Mouse (Mus musculus) spleen, adult 18-20 months (tissue): ENCODE results near the gene Cfd.
A peak's percentile ranks its signal among the peaks of the same experiment; 100 is the strongest.

ENCODE experiments used
- DNase-seq, 2 experiments: peaks; one replicate each; pipeline ENCODE4 v3.0.0; 2022; ENCODE audit warnings: mixed read lengths in 2 of 2

The Cfd gene

DNA sequence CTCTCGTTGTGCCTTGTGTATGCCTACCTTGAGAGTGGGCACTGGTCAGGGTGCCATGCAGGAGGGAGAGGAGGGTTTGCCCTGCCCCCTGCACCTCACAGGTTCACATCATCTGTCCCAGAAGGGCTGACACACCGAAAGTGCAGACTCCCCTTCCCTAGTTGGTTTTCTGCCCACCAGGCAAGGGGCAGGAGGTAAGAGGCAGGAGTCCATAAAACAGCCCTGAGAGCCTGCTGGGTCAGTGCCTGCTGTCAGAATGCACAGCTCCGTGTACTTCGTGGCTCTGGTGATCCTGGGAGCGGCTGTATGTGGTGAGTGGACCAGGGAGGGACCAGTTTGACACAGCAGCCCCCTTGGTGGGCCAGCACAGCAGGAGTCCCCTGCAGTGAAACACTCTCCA is at the start of gene Cfd:
Gene Cfd, plus strand, starts transcription at position 184 of the 400 bp plus-strand sequence.
- no peak for DNase-seq

DNA sequence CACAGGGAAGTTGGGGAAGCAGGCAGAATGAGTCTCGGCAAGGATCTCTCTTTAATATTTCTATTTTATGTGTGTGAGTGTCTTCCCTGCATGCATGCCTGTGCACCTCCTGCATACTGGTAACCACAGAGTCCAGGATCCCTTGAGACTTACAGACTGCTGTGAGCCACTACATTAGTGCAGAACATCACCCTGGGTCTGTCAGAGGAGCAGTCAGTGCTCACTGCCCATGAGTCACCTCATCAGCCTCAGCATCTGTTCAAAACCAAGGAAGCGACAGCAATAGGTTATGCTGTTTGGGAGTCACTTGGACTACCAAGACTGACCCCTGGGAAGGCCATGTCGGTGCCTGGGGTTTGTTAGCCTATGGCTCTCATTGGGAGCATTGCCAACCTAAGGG is 48.3 kb upstream of the Cfd start:
- DNase-seq = no peak

DNA sequence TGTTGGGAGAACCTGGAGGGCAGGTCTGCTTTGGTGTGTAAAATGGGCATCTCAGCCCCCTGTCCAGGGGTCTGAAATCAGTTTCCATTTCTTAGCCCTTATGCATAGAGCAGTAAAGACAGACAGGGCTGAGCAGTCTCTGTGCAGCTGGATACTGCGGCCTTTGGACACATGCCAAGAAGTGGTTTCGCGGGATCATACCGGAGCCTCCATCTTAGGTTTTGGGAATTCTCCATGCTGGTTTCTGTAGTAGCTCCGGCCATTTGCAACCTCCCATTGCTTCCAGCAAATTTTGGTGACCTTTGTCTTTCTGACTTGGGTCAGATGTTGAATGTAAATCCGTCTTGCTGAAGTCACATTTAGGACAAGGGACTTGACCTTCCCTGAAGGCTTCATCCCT is 47.2 kb upstream of the Cfd start:
- DNase-seq = no peak

DNA sequence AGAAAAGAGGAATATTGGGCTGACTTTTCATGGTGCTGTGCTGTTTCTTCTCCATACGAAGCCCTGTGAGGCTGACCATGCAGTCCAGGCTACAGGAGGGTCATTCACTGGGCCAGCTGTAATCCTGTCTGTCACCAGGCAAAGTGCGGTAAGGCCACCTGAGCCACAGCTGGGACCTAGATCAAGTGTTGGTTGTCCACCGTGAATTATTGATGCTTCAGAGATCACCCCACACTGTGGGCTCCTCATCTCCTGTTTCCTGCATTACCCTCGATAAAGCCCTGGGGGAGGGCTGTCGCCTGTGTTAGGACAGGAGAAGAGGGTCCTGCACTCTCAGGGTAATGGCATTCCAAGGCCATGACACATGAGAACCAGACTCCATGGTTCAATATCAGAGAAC is 44.1 kb upstream of the Cfd start:
- no peak for DNase-seq

DNA sequence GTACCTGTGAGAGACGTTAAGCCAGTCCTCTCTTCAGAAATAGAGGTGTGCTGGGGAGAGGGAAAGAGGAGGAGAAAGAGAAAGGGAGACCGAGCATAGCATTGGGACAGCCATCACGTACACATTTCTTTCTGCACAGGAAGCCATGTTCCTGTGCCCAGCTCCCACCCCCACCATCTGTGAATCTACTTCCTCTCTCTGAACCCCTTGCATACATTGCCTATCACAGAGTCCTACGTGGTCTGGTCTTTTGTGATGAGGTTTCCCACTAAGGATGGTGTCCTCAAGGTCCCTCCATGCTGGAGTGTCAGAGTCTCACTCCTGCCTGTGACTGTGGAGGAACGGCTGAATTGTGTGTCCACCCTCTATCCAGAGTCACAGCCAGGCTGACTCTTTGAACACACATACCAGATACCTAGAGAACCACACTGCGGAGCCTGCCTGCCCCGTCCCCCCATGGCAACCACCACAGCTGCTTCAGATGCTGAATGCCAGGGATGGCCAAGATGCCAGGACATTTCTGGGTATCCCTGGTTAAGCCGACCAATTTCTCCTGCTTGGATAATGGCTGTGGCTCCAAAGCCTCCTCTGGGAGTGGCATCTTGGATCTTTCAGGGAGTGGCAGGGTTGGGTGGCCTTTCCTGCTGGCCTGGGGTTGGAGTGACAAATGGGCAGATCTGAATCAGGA is 40.6 kb upstream of the Cfd start:
- DNase-seq = peak in 1 of 2 experiments; percentile 9

DNA sequence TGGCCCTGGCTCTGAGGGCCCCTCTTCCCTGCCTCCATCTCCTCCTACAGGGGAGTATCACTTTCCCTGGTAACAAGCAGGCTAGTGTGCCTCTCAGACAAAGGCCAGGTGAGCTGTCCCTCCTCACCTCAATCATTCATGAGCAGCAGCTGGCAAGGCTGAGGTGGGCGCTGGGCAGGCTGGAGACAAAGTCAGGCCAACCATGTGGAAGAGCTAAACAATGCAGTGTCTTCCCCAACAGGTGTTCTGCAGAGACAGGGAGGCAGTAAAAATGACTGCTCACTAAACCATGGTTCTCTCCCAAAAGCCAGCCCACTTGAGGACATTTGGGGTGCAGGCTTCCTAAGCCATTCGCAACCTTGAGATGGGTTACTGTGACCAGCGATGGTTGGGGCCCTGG is 39.0 kb upstream of the Cfd start:
- no peak for DNase-seq

DNA sequence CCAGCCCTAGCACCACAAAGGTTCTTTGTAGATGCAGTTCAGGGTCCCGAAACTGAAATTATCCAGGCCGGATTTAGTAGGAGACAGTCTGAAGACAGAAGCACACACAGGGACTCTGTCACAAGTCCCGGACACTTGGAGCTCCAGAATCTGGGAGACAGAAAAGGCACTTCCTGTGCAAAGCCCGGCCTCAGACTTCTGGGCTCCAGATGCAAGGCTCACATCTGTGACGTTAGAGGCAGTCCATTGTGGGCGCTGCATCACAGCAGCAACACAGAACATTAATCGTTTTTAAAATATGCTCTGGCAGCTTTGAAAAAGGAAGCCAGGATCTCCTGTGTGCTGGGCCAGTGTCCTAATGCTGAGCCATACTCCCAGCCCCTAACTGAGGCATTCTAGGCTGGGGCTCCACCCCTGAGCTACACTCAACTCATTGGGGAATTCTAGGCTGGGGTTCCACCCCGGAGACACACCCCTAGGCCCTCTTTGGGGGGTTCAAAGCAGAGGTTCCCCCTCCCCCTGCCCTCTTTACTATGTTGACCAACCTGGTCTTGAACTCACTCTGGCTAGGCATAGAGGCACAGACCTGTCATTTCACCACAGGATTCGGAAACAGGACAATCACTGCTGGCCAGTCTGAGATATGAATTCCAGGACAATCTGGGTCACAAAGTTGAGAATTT is 38.4 kb upstream of the Cfd start:
- DNase-seq = no peak

DNA sequence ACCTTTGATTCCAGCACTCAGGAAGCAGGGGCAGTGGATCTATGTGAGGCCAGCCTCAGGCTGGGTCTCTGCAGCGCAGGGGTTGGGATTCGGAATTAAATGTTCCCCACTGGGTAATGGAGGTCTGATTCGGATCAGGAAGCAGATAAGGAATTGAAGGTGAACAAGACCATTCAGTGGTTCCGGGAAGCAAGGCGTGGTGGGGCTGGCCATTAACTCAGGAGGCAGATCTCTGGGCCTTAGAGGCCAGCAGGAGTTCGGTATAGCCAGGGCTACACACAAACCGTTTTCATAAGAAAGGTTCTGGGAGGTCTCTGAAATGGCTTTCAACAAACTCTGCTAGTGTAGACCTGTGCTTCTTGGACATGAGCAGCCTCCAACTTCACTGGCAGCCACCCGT is 37.8 kb upstream of the Cfd start:
- no peak for DNase-seq

DNA sequence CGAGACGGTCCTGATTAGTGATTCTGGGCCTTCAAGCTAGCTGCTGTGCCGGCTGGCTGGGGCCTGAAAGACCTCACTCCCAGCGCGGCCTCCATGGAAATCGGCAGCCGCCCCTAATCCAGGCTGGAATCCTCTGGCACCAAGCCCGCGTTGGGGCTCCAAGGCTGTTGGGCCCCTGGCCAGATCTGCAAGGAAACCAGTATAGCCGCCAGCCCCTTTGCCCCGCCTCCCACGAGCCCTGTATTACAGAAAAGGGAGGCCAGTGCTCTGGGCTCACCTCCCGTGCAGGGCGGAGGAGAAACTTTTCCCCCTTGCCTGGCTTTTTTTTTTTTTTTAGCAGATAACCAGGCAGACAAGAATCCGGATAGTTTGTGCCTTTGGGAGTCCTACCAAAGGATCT is 37.3 kb upstream of the Cfd start:
- peak; percentile 65 to 72 for DNase-seq

DNA sequence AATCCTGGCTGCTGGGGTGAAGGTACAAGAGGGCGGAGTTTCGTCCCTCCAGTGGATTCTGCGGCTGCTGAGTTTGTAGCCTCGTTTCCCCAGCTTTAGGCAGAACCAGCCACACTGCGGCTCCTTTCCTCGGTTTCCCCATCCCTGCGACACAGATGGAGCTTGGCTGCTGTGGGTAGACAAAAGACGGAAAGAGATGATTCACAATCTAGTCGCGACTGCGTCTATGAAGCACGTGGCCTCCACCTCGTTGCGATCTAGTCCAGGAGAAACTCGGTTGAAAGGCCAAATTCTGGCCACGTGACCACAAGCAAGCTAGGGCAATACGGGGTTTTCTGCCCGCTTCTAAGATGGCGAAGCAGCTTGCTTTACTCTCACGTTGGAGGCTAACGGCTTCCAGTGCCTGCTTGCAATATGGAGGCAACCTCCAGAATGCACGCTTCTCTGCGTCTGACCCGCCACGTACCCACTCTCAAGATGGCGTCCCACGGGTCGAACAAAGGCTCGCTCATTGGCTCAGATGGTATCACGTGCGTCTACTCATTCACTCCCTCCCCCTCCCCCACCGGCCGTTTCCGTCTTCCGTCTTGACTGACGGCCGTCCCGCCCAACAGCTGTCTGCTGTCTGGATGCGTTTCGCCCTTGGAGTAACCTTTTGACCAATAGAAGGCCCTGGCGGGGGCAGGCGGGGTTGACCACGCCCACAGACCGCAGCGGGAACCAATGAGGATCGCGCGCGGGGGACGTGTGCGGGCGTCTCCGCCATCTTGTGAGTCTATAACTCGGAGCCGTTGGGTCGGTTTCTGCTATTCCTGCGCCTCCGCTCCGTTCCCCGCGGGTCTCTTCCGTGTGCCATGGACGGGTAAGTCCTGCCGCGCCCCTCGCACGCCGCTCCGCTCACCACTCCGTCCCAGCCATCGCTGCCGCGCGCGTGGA is 36.5 kb upstream of the Cfd start, which contains the start of gene Ptbp1:
Gene Ptbp1, plus strand, starts transcription at position 568 of the 936 bp plus-strand sequence.
- DNase-seq = peak; percentile 97 to 98

DNA sequence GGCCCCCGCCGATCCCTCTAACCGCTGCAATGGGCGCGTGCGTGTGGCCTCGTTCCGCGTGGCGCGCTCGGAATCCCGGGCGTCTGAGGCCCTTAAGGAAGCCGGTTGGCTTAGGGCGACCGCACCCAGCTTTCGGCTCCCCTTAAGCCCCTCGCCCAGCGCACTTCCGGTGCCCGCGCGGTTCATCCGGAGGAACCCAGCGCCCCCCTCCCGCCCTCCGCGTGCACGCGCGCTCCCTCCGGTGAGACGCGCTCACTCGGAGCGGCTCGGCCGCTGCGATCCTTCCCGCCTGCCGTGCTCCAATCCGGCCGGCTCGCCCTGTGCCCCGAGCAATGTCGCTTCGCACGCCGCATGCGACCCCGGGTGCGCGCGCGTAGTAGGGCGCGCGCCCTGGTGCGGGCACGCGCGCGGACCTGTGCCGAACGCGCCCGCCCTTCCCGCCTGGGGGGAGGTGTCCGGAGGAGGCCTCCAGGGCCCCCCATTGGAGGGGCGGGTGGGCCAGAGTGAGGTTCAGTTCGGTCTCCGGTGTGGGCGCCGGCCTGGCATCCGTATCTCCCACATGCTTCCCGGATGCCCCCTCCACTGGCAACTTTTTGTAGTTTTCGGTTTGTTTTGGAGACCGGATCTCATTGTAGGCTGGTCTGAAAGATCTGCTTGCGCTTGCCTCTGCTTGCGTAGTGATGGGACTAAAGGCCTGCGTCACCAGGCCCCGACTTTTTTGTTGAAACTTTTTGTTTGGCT is 35.7 kb upstream of the Cfd start:
- DNase-seq = peak; percentile 68 to 75

DNA sequence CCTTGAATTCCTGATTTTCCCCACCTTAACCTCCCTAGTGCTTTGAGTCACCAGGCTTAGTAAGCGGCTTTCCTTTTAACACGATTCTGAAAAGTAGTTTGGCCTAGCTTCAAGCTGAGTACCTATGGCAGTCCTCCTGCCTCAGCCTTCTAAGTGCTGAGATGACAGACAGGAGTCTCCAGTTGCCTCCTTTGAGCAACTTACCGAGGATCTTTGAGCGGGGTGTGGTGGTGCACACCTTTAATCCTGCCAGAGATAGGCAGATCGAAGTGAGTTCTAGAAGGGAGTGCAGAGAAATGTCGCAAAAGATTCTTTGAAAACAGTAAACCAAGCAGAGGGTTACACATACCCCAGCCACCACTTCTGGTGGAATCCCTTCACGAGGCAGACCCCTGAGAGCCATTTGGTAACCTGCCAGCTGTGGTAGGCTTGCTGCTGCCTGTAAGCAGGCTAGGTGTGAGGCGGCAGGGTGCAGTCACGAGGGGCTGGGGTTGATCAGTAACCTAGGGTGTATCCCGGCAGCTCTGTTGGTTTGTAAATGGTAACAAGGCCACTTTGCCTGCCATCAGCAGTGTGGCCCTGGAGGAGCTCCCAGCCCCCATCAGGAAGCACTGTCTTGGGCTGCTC is 35.0 kb upstream of the Cfd start:
- peak in 1 of 2 experiments; percentile 19 for DNase-seq

DNA sequence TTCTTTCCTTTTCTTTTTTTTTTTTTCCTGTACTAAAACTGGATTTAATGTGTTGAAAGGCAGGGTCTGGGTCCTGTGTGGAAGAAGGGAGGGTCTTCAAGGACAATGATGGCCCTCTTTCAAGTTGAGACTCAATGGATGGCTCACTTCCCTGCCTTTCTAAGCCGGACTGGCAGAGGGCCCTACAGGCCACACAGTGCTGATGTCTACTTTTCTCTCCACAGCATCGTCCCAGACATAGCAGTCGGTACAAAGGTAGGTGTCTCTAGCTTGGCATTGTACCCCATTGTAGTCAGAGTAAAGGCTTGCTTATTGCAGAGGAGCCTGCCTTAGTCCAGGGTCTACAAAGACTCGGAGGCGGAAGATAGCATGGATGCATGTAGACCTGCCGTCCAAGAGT is 34.4 kb upstream of the Cfd start:
- no peak for DNase-seq

DNA sequence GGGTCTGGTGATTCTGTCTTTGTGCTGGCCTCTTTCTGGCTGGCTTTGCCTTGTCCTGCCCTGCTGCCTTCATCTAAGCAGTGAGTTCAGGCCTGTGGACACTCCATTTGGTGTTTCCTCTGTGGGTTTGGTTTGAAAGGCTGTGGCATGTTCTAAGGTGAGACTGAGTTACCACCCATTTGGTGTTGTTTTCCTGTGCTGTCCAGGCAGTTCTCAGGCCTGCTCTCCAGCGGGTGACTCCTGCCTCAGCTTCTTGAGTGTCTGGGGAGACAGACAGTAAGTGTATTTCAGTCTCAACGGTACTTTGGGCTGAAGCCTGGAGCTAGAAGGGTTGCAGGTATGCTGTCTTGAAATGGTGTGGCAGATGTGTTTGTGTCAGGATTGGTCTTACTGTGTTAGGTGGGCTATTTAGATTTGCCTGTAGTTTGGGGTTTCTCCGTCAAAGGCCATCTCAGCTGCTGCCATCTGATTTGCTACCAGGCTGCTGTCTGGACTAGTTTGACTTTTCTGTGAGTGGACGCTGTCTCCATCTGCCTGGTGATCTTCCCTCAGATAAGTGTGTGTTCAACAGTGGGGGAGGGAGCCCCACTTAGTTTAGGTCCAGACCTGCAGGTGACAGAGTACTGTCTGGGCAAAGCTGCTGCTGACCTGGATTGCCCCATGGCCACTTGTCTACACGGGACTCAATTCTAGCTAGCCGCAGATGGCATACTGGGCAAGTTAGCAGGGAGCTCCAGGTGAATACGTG is 33.8 kb upstream of the Cfd start:
- no peak for DNase-seq

DNA sequence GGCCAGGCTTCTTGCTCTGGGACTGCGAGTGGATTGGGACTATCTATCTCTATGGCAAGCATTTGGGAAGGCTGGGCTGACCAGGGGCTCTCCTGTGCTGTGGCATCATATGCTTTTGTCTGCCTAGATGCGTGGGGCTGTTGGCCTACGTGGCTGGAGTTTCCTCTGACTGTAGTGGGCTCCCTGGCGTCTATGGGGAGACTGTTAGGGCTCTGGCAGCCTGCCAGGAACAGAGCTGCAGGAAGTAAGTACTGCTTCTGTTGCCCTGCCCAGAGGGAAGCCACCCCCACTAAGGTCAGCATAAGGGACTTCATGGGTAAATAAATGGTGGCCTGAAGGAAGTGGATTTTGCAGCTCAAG is 33.2 kb upstream of the Cfd start:
- DNase-seq = peak; percentile 62 to 71

DNA sequence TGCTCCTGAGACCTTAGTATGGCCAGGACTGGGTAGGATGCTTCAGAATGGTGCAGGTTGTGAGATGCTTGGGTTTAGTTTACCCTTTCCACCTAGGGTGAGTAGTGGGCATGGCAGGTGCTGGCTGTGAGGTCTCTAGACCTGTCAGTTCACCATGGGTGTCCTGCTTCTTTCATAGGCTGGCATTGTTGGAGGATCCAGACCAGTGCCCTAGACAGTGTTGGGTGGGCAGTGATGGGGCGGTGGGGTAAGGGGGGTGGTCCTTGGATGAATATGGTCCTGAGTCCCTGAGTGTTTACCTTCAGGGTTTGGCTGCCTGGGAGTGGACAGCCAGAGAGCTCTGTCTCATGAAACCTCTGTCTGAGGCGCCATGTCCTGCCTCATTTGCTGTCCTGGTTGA is 32.8 kb upstream of the Cfd start:
- DNase-seq = no peak

DNA sequence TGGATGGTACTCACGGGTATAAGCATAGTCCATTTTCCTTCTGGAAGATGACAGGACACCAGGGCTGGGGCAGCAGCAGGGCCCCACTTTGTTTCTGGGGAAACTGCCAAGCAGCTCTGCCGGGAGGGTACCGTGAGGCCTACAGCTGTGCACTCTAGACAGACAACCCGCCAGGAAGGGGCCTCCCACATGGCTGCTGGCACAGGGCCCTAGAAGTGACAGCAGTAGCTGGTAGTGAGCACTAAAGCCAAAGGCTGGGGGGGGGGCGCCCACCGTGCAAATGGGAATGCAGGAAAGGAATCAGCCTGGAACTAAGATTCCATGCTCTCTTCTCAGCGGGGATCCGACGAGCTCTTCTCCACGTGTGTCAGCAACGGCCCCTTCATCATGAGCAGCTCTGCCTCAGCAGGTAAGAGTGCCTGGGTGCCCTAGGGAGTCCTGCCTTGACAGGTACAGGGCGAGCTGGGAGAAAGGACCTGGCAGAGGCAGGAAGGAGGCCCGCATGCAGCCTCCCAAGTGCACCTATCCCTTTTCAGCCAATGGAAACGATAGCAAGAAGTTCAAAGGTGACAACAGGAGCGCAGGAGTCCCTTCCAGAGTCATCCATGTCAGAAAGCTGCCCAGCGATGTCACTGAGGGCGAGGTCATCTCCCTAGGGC is 32.1 kb upstream of the Cfd start:
- DNase-seq = peak in 1 of 2 experiments; percentile 26

DNA sequence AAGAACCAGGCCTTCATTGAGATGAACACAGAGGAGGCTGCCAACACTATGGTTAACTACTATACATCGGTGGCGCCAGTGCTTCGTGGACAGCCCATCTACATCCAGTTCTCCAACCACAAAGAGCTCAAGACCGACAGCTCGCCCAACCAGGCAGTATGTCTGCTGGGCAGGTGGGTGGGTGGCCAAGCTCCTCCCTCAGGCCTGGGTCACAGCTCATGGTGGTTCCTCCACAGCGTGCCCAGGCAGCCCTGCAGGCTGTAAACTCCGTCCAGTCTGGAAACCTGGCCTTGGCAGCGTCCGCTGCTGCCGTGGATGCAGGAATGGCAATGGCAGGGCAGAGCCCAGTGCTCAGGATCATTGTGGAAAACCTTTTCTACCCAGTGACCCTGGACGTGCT is 31.5 kb upstream of the Cfd start:
- no peak for DNase-seq

DNA sequence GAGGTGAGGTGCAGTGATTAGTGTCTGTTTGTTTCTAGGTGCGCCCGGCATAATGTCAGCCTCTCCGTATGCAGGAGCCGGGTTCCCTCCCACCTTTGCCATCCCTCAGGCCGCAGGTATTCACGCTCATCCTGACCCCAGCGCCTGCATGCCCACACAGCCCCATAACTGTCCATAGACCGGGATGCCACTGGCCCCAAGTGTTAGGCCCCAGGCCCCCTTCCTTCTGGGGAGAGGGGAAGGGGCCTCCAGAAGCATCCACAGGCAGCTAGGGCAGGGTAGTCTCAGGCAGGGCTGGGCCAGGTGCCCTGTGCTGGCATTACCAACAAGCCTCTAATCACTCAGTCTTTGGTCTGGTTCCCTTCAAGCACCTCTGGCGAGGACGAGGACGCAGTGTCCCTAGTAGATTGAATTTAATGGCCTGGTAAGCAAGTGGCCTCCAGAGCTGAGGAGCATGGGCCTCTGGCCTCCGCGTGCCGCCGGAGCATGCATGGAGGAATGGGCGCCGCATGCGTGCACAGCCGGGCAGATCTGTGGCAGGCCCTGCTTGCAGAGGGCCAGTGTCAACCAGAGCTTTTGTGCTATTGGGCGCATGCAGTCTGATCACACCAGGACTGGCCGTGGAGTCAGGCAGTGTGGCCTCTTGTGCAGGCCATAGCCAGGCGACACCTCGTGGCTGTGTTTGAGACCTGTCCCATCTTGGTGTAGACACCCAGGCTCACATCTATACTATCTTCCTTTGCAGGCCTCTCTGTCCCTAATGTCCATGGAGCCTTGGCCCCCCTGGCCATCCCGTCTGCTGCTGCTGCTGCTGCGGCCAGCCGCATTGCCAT is 30.4 kb upstream of the Cfd start:
- DNase-seq = no peak
